Mouse (Mus musculus): Measurements from ENCODE around the gene Serpinb5.
A peak's percentile ranks its signal among the peaks of the same experiment; 100 is the strongest.
"Not testable (repeated sequence)": the region's sequence is repeated elsewhere in the genome, so short reads cannot be mapped to it uniquely, and the experiment has no call there.

The Serpinb5 gene

DNA sequence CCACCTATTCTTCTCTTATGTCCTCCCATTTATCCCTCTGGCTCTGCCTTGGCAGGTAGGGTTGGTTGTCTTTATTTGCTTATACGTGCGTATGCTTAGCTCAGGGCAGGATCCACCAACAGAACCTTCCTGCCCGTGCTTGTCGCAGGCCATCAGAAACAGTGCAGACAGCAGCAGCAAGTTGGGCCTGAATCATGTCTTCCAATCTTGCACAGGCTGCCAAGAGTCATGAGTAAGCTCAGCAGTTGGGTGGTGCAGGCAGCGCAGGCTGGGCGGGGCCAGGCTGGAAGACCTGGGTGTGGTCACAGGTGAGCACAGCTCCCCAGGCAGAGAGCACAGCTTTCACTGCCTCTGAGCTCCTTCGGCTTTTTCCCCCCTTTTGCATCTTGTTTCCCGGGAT is at the start of gene Serpinb5:
Serpinb5 (plus strand) TSS at position 327 of the 400 bp plus-strand sequence.
- no peak for DNase-seq

- DNase-seq: no peak
These were observed 46.1 kb upstream of the Serpinb5 start for GRCm38 (mm10) chr1:106814864-106815263.

DNA sequence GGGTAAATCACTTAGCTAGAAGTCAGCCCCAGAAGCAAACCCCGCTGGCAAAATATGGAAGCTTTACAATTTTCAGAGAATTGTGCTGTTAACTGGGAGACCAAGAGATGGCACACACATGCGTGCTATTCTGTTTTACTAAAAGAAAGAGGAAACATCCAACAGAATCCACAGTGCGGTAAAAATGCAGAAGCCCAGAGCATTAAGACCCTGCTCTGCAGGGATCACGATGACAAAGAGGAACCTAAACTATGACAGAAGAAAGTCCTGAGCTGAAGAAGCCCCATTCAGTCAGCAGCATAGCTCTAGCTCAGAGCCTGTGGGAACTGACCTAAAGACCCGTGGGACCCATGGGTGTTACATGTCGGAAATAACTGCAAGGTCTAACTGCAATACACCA is 45.7 kb upstream of the Serpinb5 start:
- DNase-seq: no peak

DNA sequence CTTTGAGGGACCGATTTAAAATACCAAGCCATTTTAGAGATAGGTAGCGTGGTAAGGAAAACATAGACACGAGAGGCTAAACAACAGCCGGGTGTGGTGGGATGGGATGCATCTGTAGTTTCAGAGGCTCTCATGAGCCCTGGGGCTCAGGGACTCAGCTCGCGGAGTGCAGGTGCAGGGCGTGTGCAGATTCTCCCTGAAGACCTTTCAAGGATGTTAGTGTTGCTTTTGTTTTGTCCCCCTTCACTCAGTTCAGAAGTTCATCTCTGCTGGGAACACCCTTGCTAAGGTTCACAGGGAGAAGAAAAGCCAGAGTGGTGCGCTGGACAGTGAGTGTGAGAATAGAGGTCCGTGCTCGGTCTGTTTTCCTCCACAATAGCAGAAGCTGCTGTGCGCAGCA is 44.2 kb upstream of the Serpinb5 start:
- DNase-seq: peak; percentile 16

DNA sequence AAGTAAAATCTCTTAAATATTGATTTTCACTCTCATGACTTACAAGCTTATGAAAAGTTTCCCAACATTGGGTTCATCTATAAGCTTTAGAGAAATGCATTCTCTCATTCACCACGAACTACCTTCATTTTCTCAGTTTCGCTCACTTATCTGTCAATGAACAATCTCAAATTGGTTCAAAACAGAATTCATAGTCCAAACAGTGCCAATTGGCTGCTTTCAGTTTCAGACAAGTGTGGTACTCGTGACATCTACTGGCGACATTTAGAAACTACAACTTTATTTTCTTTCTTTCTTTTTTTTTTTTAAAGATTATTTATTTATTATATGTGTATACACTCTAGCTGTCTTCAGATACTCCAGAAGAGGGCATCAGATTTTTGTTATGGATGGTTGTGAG is 42.6 kb upstream of the Serpinb5 start:
- DNase-seq: no peak

GRCm38 (mm10) chr1:106822297-106822696 is 38.7 kb upstream of the Serpinb5 start:
- DNase-seq: no peak

DNA sequence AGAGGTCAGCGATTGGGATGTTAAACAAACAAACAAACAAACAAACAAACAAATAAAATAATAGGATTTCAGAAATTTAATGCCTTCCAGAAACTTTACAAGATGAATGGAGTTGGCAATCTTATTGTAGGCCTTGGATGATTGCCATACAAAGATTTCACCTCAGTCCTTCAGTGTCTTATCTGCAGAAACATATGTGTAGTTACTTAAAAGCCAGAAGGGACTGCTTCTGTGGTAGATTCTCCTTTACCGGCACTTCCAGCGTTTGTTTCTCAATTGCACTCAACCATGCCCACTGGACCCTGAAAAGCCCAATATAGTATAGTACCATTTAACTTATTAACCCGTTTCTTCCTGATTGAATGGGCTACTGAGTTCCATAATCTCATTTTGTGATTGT is 32.2 kb upstream of the Serpinb5 start:
- no peak for DNase-seq

DNA sequence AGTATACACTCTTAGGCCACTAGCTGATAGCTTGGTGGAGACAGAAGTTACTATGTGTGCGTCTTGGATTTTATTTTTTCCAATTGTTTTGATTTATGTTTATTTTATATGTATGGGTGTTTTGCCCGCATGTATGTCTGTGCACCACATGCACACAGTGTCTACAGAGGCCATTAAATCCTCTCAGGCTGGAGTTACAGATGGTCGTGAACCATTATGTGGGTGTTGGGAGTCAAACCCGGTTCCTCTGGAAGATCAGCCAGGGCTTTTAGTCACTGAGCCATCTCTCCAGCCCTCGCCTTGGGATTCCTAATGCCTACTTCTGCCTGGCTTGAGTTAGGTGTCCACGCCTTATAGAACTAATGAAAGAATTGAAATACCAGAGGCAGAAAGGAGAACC is 4.6 kb downstream of the Serpinb5 start:
- no peak for DNase-seq

DNA sequence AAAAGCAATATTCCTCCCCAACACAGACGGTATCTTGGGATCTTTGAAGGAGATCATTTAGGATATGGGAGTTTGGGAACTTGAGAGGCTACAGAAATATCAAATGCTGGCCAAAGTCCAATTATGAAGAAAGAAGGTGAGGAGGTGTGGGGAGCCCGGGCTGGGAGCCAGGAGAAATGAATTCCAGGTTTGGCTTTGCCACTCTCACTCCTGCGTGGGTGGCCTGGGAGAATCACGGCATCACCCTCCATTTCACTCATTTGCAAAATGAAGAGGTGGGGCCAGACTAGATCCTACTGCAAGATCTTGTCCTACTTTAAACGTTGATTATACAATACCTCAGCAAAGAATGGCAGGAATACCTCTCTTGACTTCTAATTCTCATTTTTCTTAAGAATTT is 5.1 kb downstream of the Serpinb5 start:
- no peak for DNase-seq

GRCm38 (mm10) chr1:106866768-106867167 is 5.8 kb downstream of the Serpinb5 start:
- DNase-seq: peak; percentile 79

DNA sequence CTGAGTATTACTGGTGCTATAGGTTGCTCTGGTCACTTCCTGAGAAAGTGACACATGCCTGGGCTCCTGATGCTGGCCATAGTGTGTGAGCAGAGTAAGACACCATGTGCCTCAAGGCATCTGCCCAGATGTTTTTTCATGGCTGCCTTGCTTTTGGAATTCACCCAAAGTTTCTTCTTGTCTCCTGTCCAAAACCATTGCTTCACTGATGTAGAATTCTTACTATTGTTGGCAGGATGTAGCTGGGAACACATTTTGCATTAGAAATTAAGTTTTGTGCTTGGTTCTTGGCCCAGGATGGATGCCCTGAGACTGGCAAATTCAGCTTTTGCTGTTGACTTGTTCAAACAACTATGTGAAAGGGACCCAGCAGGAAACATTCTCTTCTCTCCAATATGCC is 9.0 kb downstream of the Serpinb5 start:
- DNase-seq: no peak

DNA sequence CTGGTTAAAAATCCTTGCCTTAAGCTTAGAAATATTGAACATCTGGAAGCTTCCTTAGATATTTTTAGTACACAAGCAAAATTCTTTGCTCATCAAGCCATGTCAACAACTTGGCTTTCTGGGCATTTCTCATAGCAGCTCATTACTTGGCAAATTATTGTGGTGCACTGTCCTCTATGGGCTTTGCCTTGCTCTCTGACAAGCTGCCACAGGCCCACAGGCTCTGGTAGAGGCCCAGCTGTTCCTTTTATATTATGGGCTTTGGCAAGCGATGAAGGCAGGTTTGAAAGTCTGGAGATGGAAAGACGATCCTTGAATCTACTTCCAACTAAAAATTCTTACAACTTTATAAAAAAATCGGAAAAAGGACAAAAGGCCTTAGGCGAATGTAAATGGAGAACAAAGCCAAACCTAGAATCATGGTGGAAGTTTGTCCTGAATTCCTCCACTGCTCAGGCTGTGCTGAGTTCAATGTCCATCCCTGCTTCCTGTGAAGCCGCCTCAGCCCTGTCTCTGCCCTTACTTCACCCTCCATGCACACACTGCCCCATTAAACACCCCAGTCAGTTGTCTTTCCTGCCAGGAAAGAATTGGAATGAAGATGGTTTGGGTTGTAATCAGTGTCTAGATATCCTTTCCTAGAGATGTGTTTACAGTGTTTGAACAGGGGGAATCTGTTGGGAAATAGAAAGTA is 14.4 kb downstream of the Serpinb5 start:
- no peak for DNase-seq

GRCm38 (mm10) chr1:106876147-106876546 is 15.2 kb downstream of the Serpinb5 start:
- no peak for DNase-seq

- no peak for DNase-seq
These were observed 21.8 kb downstream of the Serpinb5 start for GRCm38 (mm10) chr1:106882723-106883122.

DNA sequence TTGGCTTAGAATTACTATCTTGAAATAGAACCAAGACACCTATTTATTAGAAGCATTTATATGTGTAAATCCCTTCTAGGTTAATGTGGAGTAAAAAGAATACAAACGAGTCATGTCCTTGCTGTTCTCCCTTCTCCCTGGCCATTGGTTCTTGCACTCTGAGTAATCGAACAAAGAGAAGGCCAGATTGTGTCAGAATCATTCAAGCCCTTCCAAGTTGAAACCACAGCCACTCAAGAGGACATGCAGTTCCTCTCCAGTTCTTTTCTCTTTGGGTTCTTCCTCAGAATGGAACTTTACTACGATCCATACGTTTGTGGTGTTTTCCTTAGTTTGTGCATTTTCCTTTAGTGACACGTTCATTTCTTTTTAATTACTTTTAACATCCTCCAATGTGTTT is 22.4 kb downstream of the Serpinb5 start:
- no peak for DNase-seq

DNA sequence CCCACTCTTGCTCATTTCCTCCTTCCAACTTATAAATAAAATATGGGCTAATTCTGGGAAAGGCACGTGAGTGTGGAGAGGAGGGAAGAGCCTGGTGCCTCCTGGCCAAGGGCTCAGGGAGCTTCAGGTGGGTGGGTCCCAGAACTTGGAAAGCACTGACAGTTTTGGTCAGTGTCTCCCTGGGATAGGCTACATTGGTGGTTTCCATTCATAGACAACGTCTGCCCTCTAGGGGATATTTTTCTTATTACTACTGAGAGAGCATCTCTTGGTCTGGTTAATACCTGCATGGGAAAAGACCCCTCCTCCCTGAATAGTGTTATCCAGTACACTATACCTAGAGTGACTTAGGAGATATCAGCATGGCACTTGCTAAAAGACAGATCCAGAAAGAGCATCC is 22.8 kb downstream of the Serpinb5 start:
- DNase-seq: no peak

DNA sequence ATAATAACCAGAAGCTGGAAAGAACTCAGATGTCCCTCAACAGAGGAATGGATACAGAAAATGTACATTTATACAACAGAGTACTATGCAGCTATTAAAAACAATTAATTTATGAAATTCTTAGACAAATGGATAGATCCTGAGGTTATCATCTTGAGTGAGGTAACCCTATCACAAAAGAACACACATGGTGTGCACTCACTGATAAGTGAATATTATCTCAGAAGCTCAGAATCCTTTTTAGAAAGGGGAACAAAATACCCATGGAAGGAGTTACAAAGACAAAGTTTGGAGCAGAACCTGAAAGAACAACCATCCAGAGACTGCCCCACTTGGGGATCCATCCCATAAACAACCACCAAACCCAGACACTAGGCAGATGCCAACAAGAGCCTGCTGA is 34.2 kb downstream of the Serpinb5 start:
- DNase-seq: not testable (repeated sequence)

GRCm38 (mm10) chr1:106901406-106901805 is 40.4 kb downstream of the Serpinb5 start:
- peak; percentile 6 for DNase-seq

GRCm38 (mm10) chr1:106931954-106932353 is 71.0 kb downstream of the Serpinb5 start:
- no peak for DNase-seq
